Mouse (Mus musculus): ENCODE results near the gene Ap4m1. TPM values are rescaled to one million over a fixed set of nuclear protein-coding genes. Genes with fewer than 3 reads are reported as not detected.

The Ap4m1 gene
- polyA plus RNA-seq, 1 experiment: 18.3 TPM

- WGBS: under 1% methylated on average over 47 of the region's 47 CpGs
- H3K27me3 ChIP-seq (ENCODE audit: control insufficient read depth, insufficient read depth, low read length): no peaks in the 10 kb centered on the region
- H3K4me3 ChIP-seq (ENCODE audit: low read depth, low read length): peak overlapping the region; percentile 69
- peaks cover 7% of the 10 kb centered on the region; the same call in 1 of the 2 replicates for H3K4me1 ChIP-seq (ENCODE audit: control insufficient read depth, insufficient read depth, insufficient read length, low read length)
- no peak for TF ChIP-seq CTCF (IDR thresholded peaks at IDR 0.05; ENCODE audit: extremely low read depth, insufficient read length, insufficient replicate concordance, low read depth, low read length)
- 0 out of 2 replicates have a peak, but pooled peaks have one; percentile 28 for TF ChIP-seq POLR2A (IDR thresholded peaks at IDR 0.05; ENCODE audit: low read depth, low read length)
- H3K36me3 ChIP-seq (ENCODE audit: control insufficient read depth, insufficient read depth, low read length): peaks cover 35% of the 10 kb centered on the region
- H3K27ac ChIP-seq (ENCODE audit: insufficient read depth, low read depth, low read length): peak overlapping the region; percentile 65
Measured at GRCm38 (mm10) chr5:138170936-138171561, 753 bp upstream of the Ap4m1 start.

- no peak overlapping the region for H3K4me3 ChIP-seq (ENCODE audit: low read depth, low read length)
- H3K27me3 ChIP-seq (ENCODE audit: control insufficient read depth, insufficient read depth, low read length): no peaks in the 10 kb centered on the region
- 58% methylated on average over 3 of the region's 3 CpGs for WGBS
- H3K27ac ChIP-seq (ENCODE audit: insufficient read depth, low read depth, low read length): no peak overlapping the region
- H3K4me1 ChIP-seq (ENCODE audit: control insufficient read depth, insufficient read depth, insufficient read length, low read length): peaks cover 7% of the 10 kb centered on the region; the same call in 1 of the 2 replicates
- peaks cover 34% of the 10 kb centered on the region for H3K36me3 ChIP-seq (ENCODE audit: control insufficient read depth, insufficient read depth, low read length)
- TF ChIP-seq CTCF (IDR thresholded peaks at IDR 0.05; ENCODE audit: extremely low read depth, insufficient read length, insufficient replicate concordance, low read depth, low read length) (no peak), POLR2A (IDR thresholded peaks at IDR 0.05; ENCODE audit: low read depth, low read length) (no peak)
Measured at GRCm38 (mm10) chr5:138173217-138173616, 1.4 kb downstream of the Ap4m1 start.

GRCm38 (mm10) chr5:138186950-138187638 is 15.3 kb downstream of the Ap4m1 start, which contains the start of the genes Taf6 and Cnpy4:
Gene Taf6, minus strand, starts transcription at chr5:138187451.
Gene Cnpy4, plus strand, starts transcription at chr5:138187485.
- peak within 1 kb of the TSS; percentile 100 for H3K4me3 ChIP-seq (ENCODE audit: low read depth, low read length)
- no peaks in the 10 kb centered on the region for H3K4me1 ChIP-seq (ENCODE audit: control insufficient read depth, insufficient read depth, insufficient read length, low read length)
- no peak for TF ChIP-seq CTCF (IDR thresholded peaks at IDR 0.05; ENCODE audit: extremely low read depth, insufficient read length, insufficient replicate concordance, low read depth, low read length)
- peak; percentile 97 for TF ChIP-seq POLR2A (IDR thresholded peaks at IDR 0.05; ENCODE audit: low read depth, low read length)
- peaks cover 12% of the 10 kb centered on the region for H3K36me3 ChIP-seq (ENCODE audit: control insufficient read depth, insufficient read depth, low read length)
- peak within 1 kb of the TSS; percentile 56; the same call in 1 of the 2 replicates for H3K27ac ChIP-seq (ENCODE audit: insufficient read depth, low read depth, low read length)
- WGBS: under 1% methylated on average over 31 of the region's 31 CpGs
- no peaks in the 10 kb centered on the region for H3K27me3 ChIP-seq (ENCODE audit: control insufficient read depth, insufficient read depth, low read length)

- H3K4me1 ChIP-seq (ENCODE audit: control insufficient read depth, insufficient read depth, insufficient read length, low read length): no peaks in the 10 kb centered on the region
- H3K27ac ChIP-seq (ENCODE audit: insufficient read depth, low read depth, low read length): peak overlapping the region; percentile 56; the same call in 1 of the 2 replicates
- no peaks in the 10 kb centered on the region for H3K27me3 ChIP-seq (ENCODE audit: control insufficient read depth, insufficient read depth, low read length)
- peaks cover 8% of the 10 kb centered on the region for H3K36me3 ChIP-seq (ENCODE audit: control insufficient read depth, insufficient read depth, low read length)
- WGBS: under 1% methylated on average over 10 of the region's 10 CpGs
- TF ChIP-seq POLR2A (IDR thresholded peaks at IDR 0.05; ENCODE audit: low read depth, low read length) (no peak), CTCF (IDR thresholded peaks at IDR 0.05; ENCODE audit: extremely low read depth, insufficient read length, insufficient replicate concordance, low read depth, low read length) (no peak)
- H3K4me3 ChIP-seq (ENCODE audit: low read depth, low read length): peak overlapping the region; percentile 100
Measured at GRCm38 (mm10) chr5:138187661-138188306, 16.0 kb downstream of the Ap4m1 start.

GRCm38 (mm10) chr5:138193771-138194727 is 22.2 kb downstream of the Ap4m1 start, which contains the start of gene Mblac1:
Gene Mblac1, plus strand, starts transcription at chr5:138194314.
- Histone ChIP-seq H3K27ac (ENCODE audit: insufficient read depth, low read depth, low read length) (peak within 1 kb of the TSS; percentile 17), H3K36me3 (ENCODE audit: control insufficient read depth, insufficient read depth, low read length) (no peaks in the 10 kb centered on the region), H3K4me1 (ENCODE audit: control insufficient read depth, insufficient read depth, insufficient read length, low read length) (peaks cover 5% of the 10 kb centered on the region), H3K4me3 (ENCODE audit: low read depth, low read length) (peak within 1 kb of the TSS; percentile 77), H3K27me3 (ENCODE audit: control insufficient read depth, insufficient read depth, low read length) (no peaks in the 10 kb centered on the region)
- no peak; the same call in 1 of the 2 replicates for TF ChIP-seq POLR2A (IDR thresholded peaks at IDR 0.05; ENCODE audit: low read depth, low read length)
- TF ChIP-seq CTCF (IDR thresholded peaks at IDR 0.05; ENCODE audit: extremely low read depth, insufficient read length, insufficient replicate concordance, low read depth, low read length): no peak
- 3% methylated on average over 54 of the region's 54 CpGs for WGBS

GRCm38 (mm10) chr5:138194755-138195345 is 23.0 kb downstream of the Ap4m1 start:
- WGBS: 6% methylated on average over 29 of the region's 29 CpGs
- Histone ChIP-seq H3K4me1 (ENCODE audit: control insufficient read depth, insufficient read depth, insufficient read length, low read length) (peaks cover 5% of the 10 kb centered on the region), H3K4me3 (ENCODE audit: low read depth, low read length) (peak overlapping the region; percentile 77), H3K27me3 (ENCODE audit: control insufficient read depth, insufficient read depth, low read length) (no peaks in the 10 kb centered on the region), H3K36me3 (ENCODE audit: control insufficient read depth, insufficient read depth, low read length) (no peaks in the 10 kb centered on the region), H3K27ac (ENCODE audit: insufficient read depth, low read depth, low read length) (peak overlapping the region; percentile 17)
- TF ChIP-seq POLR2A (IDR thresholded peaks at IDR 0.05; ENCODE audit: low read depth, low read length) (no peak; the same call in 1 of the 2 replicates), CTCF (IDR thresholded peaks at IDR 0.05; ENCODE audit: extremely low read depth, insufficient read length, insufficient replicate concordance, low read depth, low read length) (no peak)
